Mouse (Mus musculus) midbrain, embryonic 16.5 days (tissue): ENCODE results near the gene Gramd4. TPM values are rescaled to one million over a fixed set of nuclear protein-coding genes. Genes with fewer than 3 reads are reported as not detected.

Experiments
- ATAC-seq: fragments of 200-750 bp; cut with Nextera tagmentation; 2 replicates; pipeline ENCODE4 v1.8.0; 2017; ENCODE audit warnings: moderate TSS enrichment
- H3K27ac ChIP-seq: fragments of 300-500 bp; sonication (generic); 2 replicates; pipeline ENCODE4 v1.5.1; 2014; ENCODE audit warnings: mild to moderate bottlenecking, low read length, mixed read lengths
- H3K27me3 ChIP-seq: fragments of 300-500 bp; sonication (generic); 2 replicates; pipeline ENCODE4 v1.6.1; 2014; ENCODE audit warnings: low read depth, low read length, mixed read lengths; ENCODE audit not compliant: control insufficient read depth, insufficient read depth
- H3K36me3 ChIP-seq: fragments of 300-500 bp; sonication (generic); 2 replicates; pipeline ENCODE4 v1.6.1; 2014; ENCODE audit warnings: mild to moderate bottlenecking, low read length, moderate library complexity, mixed read lengths; ENCODE audit not compliant: control insufficient read depth, insufficient read depth
- H3K4me1 ChIP-seq: fragments of 300-500 bp; sonication (generic); 2 replicates; pipeline ENCODE4 v1.6.1; 2014; ENCODE audit warnings: mild to moderate bottlenecking, low read length, mixed read lengths; ENCODE audit not compliant: control insufficient read depth, insufficient read depth
- H3K4me2 ChIP-seq: fragments of 300-500 bp; sonication (generic); 2 replicates; pipeline ENCODE4 v1.6.1; 2014; ENCODE audit warnings: mild to moderate bottlenecking, low read length, mixed read lengths
- H3K4me3 ChIP-seq: fragments of 300-500 bp; sonication (generic); 2 replicates; pipeline ENCODE4 v1.5.1; 2014; ENCODE audit warnings: low read depth, mild to moderate bottlenecking, low read length, moderate library complexity, mixed read lengths
- H3K9ac ChIP-seq: fragments of 300-500 bp; sonication (generic); 2 replicates; pipeline ENCODE4 v1.6.1; 2014; ENCODE audit warnings: low read depth, low read length, mixed read lengths
- H3K9me3 ChIP-seq: fragments of 300-500 bp; sonication (generic); replicated peaks from 2 replicates; pipeline ENCODE4 v1.6.1; 2014; ENCODE audit warnings: mild to moderate bottlenecking, low read length, mixed read lengths; ENCODE audit not compliant: control insufficient read depth, poor library complexity, severe bottlenecking
- WGBS: fragments of 180-500 bp; shearing (Covaris S2); extraction: QIAGEN DNeasy Blood & Tissue Kit; methylation state at CpG from one replicate; pipeline ENCODE4 v1.1.7; 2014; 5-methylcytosine and 5-hydroxymethylcytosine counted together
- polyA plus RNA-seq: library from polyadenylated mRNA; unstranded; fragments of >200 nt; fragmentation: Nextera tagmentation; extraction: Ambion mirVana; gene quantifications from 2 replicates; pipeline ENCODE4 v1.2.1, GENCODE M21; 2015

Gene Gramd4
- polyA plus RNA-seq, 1 experiment from 2014 or later = 36.7 TPM

DNA sequence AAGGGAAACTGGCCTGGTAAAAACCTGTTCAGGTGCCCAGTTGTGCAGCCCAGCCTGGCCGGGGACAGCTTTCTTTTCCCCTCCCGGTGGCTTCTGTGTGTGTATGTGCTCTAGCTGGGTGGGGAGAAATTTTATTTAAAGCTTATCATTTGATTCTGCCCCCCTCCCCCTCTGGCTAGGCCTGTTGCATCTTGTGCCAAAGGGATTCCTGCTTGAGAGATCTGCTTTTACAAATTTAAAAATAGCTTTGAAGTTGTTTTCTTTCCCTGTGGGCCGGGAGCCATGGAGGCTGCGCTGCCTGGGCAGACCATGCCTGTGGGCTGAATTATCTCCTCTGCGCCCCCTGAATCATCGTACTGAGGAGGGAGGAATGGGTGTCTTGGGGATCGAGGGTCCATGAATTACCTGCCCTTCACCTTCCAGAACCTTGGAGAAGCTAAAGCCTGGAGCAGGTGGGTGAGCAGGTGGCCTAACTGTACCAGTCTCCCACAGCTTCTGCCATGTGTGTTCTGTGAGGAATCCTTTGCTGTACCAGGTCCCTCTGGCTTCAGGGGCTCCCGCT lies 52.2 kb downstream of the Gramd4 start:
- peaks cover 32% of the 10 kb centered on the region for H3K4me1 ChIP-seq
- H3K27ac ChIP-seq = 0 out of 2 replicates have a peak overlapping the region, but pooled peaks have one; percentile 42
- H3K9me3 ChIP-seq = no peaks in the 10 kb centered on the region
- no peak for ATAC-seq
- H3K36me3 ChIP-seq = no peaks in the 10 kb centered on the region
- no peak overlapping the region for H3K4me3 ChIP-seq
- 0 out of 2 replicates have a peak overlapping the region, but pooled peaks have one; percentile 20 for H3K9ac ChIP-seq
- H3K4me2 ChIP-seq = no peak overlapping the region
- no peaks in the 10 kb centered on the region for H3K27me3 ChIP-seq
- WGBS = 73% methylated on average over 8 of the region's 8 CpGs

DNA sequence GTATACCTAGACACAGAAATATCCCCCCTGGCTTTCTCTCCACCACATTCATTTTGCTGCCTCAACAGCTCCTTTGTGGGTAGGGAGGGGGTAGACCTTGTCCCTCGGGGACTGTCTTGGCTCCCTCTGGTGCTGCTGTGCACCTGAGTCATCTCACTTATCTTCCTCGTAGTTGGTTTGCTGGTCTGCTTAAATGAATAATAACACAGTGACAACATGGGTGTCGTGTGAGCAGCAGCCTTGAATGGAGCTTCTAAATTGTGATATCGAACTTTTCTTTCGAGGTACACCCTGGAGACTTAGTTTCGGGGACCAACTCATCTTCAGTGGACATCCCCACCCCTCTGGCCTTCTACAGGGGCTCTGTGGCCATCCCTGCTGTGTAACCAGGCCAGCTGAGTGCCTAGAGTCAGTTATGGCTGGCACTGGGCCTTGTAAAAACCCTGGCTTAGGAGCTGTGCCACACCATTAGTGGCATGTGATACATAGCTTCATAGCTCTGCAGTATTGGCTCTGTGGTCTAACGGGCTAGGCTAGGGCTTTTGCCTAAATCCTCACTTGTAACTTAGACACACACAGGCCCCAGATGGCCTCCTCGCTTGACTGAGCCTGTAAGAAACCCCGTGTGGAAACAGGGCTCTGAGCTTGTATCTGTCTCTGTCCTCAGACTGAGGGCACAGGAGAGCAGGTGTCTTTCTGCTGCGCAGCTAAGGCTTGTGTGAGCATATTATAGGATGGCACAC lies 53.0 kb downstream of the Gramd4 start:
- Histone ChIP-seq H3K4me2 (no peak overlapping the region), H3K4me3 (no peak overlapping the region), H3K9ac (no peak overlapping the region), H3K27ac (no peak overlapping the region), H3K27me3 (no peaks in the 10 kb centered on the region), H3K4me1 (peaks cover 32% of the 10 kb centered on the region), H3K36me3 (no peaks in the 10 kb centered on the region), H3K9me3 (no peaks in the 10 kb centered on the region)
- WGBS = 67% methylated on average over 10 of the region's 10 CpGs
- ATAC-seq = no peak

DNA sequence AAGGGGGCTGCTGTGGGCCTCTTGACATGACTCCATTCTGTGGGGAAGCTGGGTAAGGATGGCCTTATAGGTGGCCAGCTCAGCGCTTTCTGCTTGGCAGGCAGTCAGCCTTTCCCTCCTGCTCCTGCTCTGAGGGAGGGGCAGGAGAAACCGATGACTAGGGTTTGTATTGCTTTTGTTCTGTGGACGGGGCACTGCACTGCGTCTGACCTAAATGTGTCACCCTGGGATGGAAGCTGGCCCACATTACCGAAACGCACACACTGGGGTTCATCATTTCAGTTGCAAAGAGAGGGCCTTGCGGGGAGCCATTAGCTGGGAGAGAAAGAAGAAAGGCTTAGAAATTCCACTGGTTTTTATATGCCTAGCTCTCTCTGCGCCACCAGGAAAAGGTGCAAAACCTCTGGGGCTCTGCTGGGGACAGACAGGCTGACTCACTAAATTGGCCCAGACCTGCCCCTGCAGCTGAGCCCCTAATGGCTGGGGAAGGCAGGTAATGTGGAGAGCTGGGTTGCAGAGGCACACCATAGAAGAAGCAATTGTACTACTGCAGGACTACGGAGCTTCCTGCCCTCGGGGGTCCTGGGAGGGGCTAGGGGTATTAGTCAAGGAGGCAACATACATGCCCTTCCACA lies 55.3 kb downstream of the Gramd4 start:
- WGBS = 8% methylated on average over 10 of the region's 10 CpGs
- Histone ChIP-seq H3K4me3 (no peak overlapping the region), H3K4me2 (peak overlapping the region; percentile 19; the same call in 1 of the 2 replicates), H3K36me3 (no peaks in the 10 kb centered on the region), H3K27ac (peak overlapping the region; percentile 80), H3K4me1 (peaks cover 35% of the 10 kb centered on the region), H3K27me3 (no peaks in the 10 kb centered on the region), H3K9ac (peak overlapping the region; percentile 27), H3K9me3 (no peaks in the 10 kb centered on the region)
- ATAC-seq = peak; percentile 43

DNA sequence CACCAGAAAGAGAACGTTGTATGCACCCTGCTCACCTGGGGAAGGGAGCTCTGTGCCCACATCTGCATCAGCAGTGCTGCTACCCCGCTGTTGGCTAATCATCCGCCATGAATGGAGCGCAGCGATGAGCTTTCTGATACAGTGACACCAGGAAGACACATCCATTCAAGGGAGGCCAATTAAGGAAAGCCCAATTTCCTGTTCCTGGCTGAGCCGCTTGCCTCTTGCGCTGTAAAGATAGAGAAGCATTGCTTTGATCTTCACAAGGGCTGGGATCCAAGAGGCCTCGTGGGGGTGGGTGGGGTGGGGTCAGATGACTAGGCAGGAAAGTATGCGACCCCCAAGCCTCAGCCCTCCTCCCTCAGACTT lies 55.8 kb downstream of the Gramd4 start:
- peaks cover 33% of the 10 kb centered on the region for H3K4me1 ChIP-seq
- H3K27ac ChIP-seq = peak overlapping the region; percentile 80
- H3K4me3 ChIP-seq = no peak overlapping the region
- peak; percentile 20 for ATAC-seq
- H3K9ac ChIP-seq = peak overlapping the region; percentile 27; the same call in 1 of the 2 replicates
- no peaks in the 10 kb centered on the region for H3K36me3 ChIP-seq
- peak overlapping the region; percentile 19; the same call in 1 of the 2 replicates for H3K4me2 ChIP-seq
- no peaks in the 10 kb centered on the region for H3K27me3 ChIP-seq
- H3K9me3 ChIP-seq = no peaks in the 10 kb centered on the region
- WGBS = 7% methylated on average over 9 of the region's 9 CpGs

DNA sequence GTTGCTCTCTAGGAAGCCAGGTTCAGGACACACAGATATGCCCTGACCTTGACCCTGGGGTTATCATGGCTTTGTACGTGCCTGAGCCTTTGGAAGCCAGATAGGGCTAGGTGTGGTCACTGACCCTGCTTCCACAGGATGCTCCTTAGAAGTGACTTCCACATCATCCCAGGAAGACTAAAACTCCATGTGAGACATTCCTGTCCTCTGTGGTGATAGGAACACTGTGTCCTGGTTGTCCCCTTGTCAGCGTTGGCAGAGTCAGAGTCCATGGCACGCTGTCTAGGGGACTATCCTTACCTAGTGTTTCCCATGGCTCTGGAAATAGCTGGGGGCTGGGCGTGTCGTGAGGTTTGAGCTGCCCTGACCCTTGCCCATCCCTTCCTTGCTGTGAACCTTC lies 58.9 kb downstream of the Gramd4 start:
- ATAC-seq = no peak
- Histone ChIP-seq H3K36me3 (peaks cover 8% of the 10 kb centered on the region; the same call in 1 of the 2 replicates), H3K9me3 (no peaks in the 10 kb centered on the region), H3K27me3 (no peaks in the 10 kb centered on the region), H3K4me1 (peaks cover 20% of the 10 kb centered on the region), H3K27ac (peak overlapping the region; percentile 29), H3K9ac (no peak overlapping the region), H3K4me2 (no peak overlapping the region), H3K4me3 (no peak overlapping the region)
- WGBS = 76% methylated on average over 5 of the region's 5 CpGs

DNA sequence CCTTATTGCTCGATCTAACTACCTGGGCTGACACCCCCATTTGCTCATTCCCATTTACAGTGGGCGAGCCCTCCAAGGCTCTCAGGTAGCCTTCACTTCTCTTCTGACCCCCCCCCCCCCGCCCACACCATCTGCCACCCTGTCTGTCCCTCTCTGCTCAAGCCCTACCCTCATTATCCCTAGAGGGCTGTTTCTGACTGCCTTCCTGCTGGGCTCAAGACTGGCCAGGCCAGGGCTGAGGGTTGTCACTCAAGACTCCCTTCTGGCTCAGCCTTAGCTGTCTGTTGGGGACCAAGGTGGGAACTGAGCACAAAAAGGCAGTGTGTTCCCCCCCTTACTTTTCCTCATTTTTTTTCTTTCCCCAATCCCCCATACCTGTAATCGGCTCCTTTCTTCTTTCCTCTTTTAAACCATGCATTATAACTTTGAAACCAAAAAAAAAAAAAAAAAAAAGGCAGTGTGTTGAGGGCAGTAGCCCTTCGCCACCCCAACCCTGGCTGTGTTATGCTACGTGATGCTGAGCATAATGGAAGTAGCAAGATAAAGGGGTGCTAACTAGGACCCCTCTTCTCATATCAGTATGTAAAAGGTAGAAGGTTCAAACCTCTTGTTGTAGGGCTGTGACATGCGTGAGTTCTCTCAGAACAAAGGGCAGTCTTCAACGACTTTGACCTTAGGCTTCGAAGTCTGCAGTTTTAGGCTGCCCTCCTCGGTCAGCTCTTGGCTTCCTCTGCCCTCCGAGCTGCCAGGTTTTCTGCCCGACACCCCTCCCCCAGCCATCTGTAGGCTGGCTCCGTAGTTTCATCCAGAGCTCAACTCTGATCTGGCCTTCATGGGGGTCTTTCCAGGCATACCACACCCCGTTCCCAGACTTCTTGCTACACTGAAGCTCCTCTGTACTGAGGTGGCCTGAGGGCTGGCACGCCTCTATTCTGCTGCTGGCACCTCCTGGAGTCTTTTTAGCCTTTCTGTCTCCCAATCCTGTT lies 59.9 kb downstream of the Gramd4 start:
- ATAC-seq = no peak
- Histone ChIP-seq H3K9ac (no peak overlapping the region), H3K4me3 (no peak overlapping the region), H3K36me3 (peaks cover 8% of the 10 kb centered on the region), H3K4me2 (no peak overlapping the region), H3K9me3 (no peaks in the 10 kb centered on the region), H3K27ac (peak overlapping the region; percentile 29; the same call in 1 of the 2 replicates), H3K4me1 (peaks cover 18% of the 10 kb centered on the region), H3K27me3 (no peaks in the 10 kb centered on the region)
- 60% methylated on average over 15 of the region's 15 CpGs for WGBS

DNA sequence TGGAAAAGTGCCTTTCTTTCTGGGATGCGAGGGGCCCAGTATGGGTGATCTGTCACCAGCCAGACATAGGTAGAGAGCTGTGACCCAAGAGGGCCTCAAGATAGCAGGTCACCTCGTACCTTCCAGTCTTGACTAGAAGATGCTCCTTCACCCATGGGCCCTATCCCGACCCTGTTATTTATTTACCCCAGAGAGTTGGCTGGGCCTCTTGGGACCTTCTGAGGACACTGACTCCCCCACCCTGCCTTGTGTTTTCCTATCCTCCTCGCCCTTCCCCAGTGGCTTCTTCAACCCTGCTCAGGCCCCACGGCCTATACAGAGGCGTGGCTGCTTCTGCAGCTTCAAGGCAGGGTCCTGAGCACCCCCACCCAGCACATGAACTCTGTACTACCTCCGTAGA lies 61.7 kb downstream of the Gramd4 start:
- H3K4me1 ChIP-seq = peaks cover 4% of the 10 kb centered on the region
- 91% methylated on average over 7 of the region's 7 CpGs for WGBS
- H3K27ac ChIP-seq = no peak overlapping the region
- H3K36me3 ChIP-seq = peaks cover 11% of the 10 kb centered on the region
- no peak for ATAC-seq
- H3K4me2 ChIP-seq = no peak overlapping the region
- H3K4me3 ChIP-seq = no peak overlapping the region
- no peaks in the 10 kb centered on the region for H3K9me3 ChIP-seq
- no peaks in the 10 kb centered on the region for H3K27me3 ChIP-seq
- H3K9ac ChIP-seq = no peak overlapping the region

DNA sequence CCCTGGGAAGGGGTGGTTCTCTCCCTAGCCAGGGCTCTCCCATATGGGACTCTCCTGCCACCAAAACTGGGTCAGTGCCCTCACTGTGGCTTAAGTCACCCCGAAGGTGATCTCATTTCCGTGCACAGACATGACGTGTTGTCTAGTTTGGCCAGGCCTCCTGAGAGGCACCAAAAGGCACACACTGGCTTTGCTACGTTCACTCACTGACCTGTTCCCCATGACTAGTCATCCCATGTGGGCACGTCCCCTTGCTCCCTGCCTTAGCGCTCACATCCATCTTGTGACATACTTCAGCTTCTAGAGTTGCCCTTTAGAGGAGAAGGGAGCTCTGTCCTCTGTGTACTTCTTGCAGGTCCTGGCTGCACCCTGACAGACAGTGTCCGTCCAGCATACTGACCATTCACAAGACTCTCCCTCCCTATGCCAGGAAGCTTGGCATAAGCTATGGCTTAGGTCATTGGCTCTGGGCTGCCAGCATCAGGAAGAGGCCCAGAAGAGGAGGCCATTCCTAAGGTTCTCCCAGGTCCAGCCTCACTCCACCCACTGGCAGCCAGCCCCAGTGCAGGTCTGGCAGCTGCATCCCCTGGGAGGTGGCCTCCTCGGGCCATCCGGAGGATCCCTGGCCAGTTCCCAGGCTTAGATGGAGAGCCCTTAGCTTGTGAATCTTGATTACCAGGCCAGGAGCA lies 64.9 kb downstream of the Gramd4 start:
- Histone ChIP-seq H3K4me2 (no peak overlapping the region), H3K27ac (no peak overlapping the region), H3K4me3 (no peak overlapping the region), H3K9ac (no peak overlapping the region), H3K36me3 (peaks cover 18% of the 10 kb centered on the region), H3K9me3 (no peaks in the 10 kb centered on the region), H3K27me3 (no peaks in the 10 kb centered on the region), H3K4me1 (no peaks in the 10 kb centered on the region)
- 95% methylated on average over 9 of the region's 9 CpGs for WGBS
- 0 out of 2 replicates have a peak, but pooled peaks have one; percentile 22 for ATAC-seq
